Mouse (Mus musculus): ENCODE results near the gene Pdf.
"Not testable (repeated sequence)": the region's sequence is repeated elsewhere in the genome, so short reads cannot be mapped to it uniquely, and the experiment has no call there.

Pdf gene

DNA sequence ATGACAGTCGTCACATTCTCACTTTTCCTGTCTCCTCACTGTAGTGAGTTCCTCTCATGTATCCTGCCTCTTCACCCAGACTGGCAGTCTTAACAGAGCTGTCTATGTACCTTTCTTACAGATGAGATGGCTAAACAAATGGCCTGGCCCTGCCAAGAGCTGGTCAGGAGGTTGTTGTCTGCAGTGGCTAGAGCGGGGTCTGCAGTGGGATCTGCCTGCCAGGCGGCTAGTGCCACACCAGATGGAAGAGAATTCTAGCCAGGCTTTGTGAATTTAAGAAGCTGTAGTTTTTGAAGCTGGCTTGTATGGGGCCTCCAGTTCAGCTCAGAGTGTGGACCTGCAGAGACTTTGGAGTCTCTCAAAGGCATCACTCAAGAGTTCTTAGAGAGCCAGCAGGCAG, 12.8 kb downstream of the Pdf start:
- DNase-seq = no peak

DNA sequence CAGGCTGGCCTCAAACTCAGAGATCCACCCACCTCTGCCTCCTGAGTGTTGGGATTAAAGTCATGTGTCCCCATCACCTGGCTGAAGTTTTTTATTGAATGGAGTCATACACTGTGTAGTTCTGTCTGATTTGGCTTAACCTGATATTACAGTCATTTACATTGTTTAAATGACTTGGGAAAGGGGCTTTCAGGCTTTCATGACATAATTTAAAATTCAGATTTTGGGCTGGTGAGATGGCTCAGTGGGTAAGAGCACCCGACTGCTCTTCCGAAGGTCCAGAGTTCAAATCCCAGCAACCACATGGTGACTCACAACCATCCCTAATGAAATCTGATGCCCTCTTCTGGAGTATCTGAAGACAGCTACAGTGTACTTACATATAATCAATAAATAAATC, 14.8 kb downstream of the Pdf start:
- DNase-seq = not testable (repeated sequence)

DNA sequence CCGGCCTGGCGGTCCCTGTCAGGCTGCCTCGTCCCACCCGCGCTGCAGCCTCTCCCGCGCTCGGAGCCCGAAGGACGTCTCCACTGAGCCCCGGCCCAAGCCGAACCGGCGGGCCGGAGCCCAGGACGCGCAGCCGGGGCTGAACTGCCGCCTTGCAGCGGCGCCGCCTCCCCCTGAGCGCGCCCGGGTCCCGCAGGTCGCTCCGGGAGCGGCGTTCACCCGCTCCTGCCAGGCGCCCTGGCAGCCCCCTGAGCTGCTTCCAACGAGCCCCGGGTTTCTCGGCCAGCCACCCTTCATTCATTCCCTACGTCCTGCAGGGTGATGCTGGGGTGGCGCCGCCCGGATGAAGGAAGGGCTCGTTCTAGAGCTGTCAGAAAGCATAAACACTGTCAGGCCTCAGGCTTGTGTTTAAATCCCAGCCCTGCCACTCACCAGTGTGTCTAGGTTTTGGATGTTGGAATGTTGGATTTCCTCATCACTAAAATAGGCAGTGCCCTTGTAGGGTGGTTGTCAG, 16.8 kb downstream of the Pdf start:
- no peak for DNase-seq

DNA sequence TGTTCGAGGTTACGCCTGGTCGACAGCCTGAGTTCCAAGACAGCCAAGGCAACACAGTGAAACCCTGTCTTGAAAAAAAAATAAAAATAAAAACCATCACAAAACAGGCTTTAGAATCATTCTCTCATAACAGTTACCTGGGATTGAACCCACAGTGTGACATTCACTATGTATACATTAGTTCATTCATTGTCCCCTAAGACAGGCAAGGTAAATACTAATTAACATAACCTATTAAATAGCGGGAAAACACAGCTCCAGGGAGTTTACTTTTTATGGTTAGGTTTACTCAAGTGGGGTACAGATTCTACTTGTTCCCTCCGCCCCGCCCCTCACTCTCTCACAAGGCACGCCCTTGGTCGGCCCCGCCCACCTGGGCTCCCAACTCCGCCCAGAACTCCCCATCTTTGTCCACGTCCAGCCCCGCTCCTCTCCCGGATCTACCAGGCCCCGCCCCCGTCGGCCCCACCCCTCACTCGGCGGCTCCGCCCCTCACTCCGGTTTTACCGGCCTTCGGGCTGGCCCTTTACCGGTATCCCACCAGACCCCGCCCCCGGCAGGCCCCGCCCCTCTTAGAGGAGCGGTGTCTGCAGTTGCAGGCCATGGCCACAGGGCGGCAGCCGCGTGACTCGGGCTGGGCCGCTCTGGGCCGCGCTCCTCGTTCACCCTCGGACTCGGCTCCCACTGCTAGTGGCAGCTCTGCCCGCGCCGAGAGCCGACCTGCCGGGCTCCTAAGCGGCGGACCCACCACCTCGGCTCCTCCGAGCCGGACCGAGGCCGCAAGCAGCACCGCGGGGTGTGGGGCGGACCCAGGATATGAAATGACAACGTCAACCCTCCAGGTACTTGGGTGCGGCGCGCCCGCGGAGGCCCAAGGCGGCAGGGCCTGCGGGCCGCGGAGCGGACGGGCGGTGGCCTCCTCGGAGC, 17.5 kb downstream of the Pdf start, which contains the start of gene Vps4a:
Gene Vps4a (plus strand): TSS at position 573 of the 927 bp plus-strand sequence.
- DNase-seq = peak; percentile 97

- no peak for DNase-seq
Measured at GRCm38 (mm10) chr8:107030058-107030457, 18.4 kb downstream of the Pdf start.

GRCm38 (mm10) chr8:107029310-107029709, 19.1 kb downstream of the Pdf start:
- no peak for DNase-seq

DNA sequence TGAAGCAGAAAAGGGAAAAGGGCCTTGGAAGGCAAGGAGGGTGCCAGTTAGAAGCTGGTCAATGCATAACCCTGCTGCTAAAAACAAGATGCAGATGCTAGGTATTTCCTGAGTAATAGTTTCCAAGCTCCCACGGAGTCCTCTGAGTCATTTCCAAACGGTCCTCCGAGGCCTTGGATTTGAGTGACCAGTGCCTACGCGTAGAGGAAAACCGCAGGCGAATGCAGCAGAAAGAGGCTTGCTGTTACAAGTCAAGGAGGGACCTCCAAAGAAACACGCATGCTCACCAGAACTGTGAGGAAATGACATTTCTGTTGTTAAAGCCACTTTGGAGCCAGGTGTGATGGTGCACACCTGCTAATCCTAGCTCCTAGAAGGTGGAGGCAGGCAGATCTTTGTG, 24.9 kb downstream of the Pdf start:
- no peak for DNase-seq

DNA sequence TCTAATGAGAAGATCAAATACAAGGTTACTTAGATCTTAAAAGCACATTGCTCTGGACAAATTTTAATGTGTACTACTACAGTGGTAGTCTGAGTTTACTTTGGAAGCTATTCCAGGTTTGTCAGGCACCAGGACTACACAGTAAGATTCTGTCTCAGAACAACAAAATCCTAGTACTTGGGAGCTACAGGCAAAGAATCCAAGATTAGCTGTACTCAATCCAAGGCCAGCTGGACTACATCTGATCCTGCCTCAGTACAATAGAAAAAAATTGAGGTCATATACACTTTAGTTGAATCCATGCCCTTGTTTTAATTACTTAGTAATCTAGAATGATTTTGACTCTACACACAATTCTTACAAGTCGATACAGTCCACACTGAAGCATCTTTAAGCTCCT, 33.5 kb downstream of the Pdf start:
- DNase-seq = no peak

DNA sequence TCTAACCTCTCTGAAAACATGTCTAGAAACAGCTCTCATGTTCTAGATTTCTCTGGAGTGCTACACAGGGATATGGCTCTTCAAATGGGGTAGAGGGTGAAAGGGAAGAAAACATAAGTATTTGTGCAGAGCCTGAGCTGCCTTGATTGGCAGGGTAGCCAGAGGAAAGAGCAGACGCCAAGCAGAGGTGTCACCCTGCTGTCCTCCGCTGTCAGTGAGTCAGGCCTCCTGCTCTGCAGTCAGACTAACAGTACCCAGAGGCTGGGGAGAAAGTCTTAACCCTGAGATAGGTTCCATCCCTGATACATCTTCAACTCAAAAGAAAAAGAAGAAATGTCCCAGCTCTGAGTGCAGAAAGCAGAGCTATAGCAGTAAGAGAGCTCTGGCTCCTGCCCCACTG, 35.7 kb downstream of the Pdf start:
- no peak for DNase-seq

GRCm38 (mm10) chr8:107007795-107008194, 40.6 kb downstream of the Pdf start:
- DNase-seq = no peak

GRCm38 (mm10) chr8:107002532-107002931, 45.9 kb downstream of the Pdf start:
- peak; percentile 77 for DNase-seq

DNA sequence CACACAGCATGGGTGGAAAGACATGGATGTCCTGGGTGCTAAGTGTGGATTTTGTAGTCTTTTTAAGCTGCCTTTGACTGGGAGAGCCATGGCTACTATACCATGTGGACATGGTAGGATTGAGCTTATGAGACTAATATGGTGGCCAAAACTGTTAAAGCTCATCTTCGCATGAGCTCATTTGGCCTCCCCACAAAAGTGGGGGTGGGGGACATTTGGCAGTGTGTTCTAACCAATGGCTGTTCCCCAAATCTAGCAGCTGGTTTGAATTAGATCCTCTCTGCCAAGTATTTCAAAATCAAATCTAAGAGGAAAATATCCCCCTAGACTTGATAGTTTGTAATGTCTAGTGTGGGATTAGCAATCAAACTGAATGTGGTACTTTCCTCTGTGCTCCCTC, 49.3 kb downstream of the Pdf start:
- no peak for DNase-seq

GRCm38 (mm10) chr8:106997416-106997815, 51.0 kb downstream of the Pdf start:
- no peak for DNase-seq

GRCm38 (mm10) chr8:106996339-106996738, 52.1 kb downstream of the Pdf start:
- not testable (repeated sequence) for DNase-seq

Measured in kidney, adult 11 months (tissue).